Mouse (Mus musculus) retina, postnatal 1 day (tissue): ENCODE data around the gene Slc39a1.
A peak's percentile ranks its signal among the peaks of the same experiment; 100 is the strongest.
"Not testable (repeated sequence)": the region's sequence is repeated elsewhere in the genome, so short reads cannot be mapped to it uniquely, and the experiment has no call there.

Experiments used
- DNase-seq: peaks from one replicate; pipeline ENCODE4 v3.0.0-alpha.2; 2012

The Slc39a1 gene

DNA sequence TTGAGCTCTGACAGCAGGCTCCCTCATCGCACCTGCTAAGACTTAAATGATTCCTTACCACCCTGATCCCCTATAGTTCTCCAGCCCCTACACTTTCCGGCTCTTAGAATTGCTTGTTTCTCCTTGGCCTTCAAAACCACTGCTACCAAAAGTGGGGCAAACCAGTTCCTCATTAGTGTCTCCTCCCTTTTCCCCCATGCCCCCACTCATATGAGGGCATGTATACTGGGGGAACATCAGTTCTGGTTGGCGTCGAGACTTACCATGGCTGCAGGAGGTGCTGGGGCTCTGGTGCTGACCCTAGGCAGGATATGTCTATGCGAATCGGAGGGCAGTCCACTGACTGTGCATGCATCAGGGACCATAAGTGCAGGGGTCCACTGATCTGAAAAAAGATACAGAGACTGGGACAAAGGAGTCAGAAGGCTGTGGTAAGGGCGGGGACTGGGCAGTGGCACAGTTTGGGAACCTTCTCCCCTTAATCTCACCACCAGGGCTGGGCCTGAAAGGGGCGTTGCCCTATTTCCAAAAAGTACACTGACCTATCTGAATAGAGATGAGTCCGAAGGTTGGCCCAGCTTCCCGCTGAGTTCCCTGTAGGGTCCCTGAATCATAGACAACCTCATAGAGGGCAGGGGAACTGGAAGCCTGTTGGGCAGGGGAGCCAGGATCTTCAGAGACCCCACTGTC is 6.2 kb upstream of the Slc39a1 start:
- DNase-seq, result no peak

DNA sequence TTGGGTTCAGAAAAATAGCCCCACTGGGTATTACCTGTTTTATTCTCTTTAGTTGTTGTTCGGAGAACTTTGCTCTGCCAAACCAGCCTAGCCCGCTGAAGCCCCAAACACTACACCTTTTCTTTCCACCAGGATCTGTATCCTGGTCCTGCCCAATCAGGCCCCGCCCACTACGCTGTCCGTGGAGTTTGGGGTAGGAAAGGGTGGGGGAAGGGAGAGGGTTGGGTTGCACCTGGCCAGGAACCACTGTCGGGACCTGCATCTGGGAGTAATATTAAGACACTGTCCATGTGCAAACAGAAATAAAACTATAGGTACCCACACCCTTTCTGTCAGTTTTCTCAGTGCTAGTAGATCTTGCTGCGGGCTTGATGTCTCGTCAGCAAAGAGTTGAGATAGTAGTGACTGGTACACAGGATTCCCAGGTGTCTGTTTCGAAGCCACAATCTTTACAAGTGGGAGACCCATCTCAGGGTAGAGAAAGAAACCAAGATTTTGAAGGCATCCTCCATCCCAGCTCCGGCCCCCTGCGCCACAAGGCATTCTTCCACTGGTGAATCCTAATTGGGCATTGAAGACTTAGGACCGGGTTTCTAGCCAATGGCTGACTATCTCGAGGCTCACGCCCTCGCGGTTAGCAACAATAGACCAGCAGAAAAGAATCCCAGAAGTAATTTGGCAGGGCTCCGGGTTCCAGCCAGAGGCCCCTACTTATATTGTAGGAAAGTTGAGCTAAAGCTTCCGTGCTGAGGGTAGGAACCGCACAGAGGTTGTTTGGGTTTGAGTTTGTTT is 4.8 kb upstream of the Slc39a1 start, which contains the start of gene Creb3l4:
Creb3l4 (minus strand) TSS at position 529 of the 792 bp plus-strand sequence.
- peak; percentile 87 for DNase-seq

DNA sequence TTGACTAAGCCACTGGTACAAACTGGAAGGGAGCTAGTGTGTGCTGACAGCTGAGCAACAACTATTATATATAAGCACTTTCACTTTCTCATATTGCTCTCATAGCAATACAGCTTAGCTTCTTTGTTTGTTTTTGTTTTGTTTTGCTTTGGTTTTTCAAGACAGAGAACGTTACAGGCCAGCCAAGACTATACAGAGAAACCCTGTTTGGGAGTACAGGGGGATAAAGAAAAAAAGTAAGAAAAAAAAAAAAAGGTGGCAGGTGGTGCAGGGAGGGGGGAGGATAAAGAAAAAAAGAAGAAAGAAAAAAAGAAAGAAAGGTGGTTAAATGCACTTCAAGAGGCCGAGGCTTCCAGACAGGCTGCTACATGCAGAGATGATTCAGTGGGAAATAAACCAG is 2.6 kb upstream of the Slc39a1 start:
- DNase-seq, result no peak

DNA sequence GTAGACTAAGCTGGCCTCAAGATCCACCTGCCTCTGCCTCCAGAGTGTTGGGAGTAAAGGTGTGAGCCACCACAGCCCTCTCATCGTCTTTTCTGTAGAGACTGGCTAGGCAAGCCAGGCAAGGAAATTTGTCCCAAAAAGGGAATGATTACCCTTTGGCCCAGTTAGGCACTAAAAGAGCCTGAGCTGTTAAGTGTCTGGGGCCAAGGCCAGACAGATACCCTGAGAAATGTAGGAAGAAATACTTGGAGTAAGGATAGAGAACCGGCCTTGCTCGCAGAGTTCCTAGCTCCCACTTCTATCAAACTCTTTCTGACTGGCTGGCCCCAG is 377 bp upstream of the Slc39a1 start:
- no peak for DNase-seq

DNA sequence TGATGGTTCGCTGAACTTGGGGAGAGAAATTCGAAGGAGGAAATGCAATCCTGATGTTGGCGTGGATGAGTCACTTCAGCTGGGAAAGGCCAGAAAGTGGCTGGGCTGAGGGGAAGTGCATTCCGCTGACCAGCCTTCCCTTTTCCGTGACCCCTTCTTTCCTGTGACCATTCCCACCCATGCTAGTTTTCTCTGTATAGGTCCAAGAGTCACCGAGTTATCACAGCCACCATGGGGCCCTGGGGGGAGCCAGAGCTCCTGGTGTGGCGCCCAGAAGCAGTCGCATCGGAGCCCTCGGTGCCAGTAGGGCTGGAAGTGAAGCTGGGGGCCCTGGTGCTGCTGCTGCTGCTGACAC is 751 bp downstream of the Slc39a1 start:
- DNase-seq, result no peak

- no peak for DNase-seq
Observed at GRCm38 (mm10) chr3:90250791-90251190, 2.8 kb downstream of the Slc39a1 start.

GRCm38 (mm10) chr3:90251731-90252226 is 3.8 kb downstream of the Slc39a1 start:
- not testable (repeated sequence) for DNase-seq

- not testable (repeated sequence) for DNase-seq
Observed at GRCm38 (mm10) chr3:90252659-90253058, 4.7 kb downstream of the Slc39a1 start.

GRCm38 (mm10) chr3:90253174-90253573 is 5.2 kb downstream of the Slc39a1 start:
- not testable (repeated sequence) for DNase-seq

DNA sequence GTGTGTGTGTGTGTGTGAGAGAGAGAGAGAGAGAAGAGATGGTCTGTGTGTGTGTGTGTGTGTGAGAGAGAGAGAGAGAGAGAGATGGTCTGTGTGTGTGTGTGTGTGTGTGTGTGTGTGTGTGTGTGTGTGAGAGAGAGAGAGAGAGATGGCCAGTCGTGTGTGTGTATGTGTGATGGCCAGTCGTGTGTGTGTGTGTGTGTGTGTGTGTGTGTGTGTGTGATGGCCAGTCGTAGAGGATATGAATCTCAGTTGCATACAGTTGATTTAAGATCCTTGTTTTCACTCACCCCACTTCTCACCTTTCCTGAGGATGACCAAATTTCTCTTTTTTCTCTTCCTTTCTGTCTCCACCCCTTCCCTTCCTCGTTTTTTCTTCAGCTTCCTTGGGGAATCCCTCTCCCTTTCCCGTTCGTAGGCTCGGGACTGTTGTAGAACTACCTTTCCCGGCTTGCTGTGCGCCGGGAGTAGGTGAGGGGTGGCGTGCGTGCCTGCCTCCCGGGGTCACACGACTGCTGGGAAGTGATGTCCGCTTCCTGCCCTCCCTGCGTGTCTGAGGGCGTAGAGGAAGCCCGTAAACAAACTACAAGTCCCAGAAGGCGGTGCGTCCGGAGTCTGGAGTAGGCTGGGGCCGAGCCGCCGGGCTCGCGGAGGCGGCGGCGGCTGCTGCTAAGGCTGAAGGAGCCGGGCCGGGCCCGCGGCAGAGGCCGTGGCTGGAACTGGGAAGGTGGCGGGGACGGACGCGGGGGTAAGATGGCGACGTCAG is 5.9 kb downstream of the Slc39a1 start, which contains the start of gene Crtc2:
Crtc2 (plus strand) TSS at position 511 of the 766 bp plus-strand sequence.
- DNase-seq, result peak; percentile 99

- no peak for DNase-seq
Observed at GRCm38 (mm10) chr3:90254419-90255193, 6.6 kb downstream of the Slc39a1 start.

DNA sequence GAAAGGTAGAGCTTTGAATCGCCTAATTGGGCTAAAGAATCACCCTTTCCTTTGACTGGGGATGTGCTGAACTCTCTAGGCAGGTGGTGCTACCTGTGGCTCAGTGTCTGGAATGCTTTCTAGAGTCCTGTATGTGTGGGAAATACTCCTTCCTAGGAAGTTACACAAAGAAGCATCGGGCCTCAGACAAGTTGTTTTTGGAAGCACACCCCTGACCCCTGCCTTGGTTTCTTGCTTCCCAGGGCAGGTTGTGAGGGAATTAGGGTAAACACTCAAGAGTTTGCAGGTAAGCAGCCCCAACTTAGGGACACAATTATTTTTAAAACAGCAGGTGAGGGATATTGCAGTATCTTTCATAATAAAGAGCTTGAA is 7.2 kb downstream of the Slc39a1 start:
- no peak for DNase-seq

DNA sequence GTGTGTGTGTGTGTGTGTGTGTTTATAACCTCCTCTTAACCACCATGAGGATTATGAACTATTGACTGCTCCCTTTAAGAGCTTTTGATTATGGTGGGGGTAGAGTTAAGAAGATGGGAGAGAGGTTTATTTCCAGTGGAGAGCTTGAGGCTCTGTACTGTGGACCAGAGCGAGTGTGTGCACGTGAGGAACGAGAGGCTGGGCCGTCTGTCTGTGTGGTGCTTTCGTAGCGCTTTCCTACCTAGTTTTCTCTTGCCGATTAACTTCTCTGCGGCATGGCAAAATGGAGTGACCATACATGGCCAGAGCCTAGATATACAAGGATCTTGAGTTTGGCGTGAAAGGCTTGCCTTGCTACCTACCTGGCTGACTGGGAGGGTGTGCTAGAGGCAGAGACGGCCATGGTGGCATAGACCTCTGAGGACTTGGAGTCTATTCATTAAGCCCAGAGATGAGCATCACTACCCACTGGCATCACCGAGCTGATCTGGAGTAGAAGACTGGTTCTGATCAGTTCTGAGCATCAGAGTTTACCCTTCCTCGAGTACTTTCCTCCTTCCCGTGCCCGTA is 7.9 kb downstream of the Slc39a1 start:
- DNase-seq, result no peak

- no peak for DNase-seq
Observed at GRCm38 (mm10) chr3:90256731-90257530, 9.0 kb downstream of the Slc39a1 start.

- no peak for DNase-seq
Observed at GRCm38 (mm10) chr3:90258521-90258920, 10.5 kb downstream of the Slc39a1 start.

GRCm38 (mm10) chr3:90263121-90263771 is 15.3 kb downstream of the Slc39a1 start:
- no peak for DNase-seq

DNA sequence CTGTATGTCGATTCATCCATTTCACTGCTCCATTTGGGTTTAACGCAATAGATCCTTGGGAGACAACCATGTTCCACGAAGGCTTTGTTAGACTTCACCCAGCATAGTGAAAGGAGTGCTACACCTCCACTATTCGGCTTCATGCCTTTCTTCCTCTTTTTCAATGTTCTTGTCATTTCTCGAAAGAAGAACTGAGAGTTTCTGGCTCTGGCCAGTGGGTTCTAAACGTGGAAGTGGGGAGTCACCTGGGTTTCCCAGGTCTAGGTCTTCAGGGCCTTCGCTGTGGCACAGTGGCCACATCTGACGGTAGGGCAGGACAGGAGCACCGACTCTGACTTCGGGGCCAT is 16.7 kb downstream of the Slc39a1 start:
- no peak for DNase-seq

GRCm38 (mm10) chr3:90265034-90265931 is 17.3 kb downstream of the Slc39a1 start, which contains the start of gene Dennd4b:
Gene Dennd4b (plus strand): TSS chr3:90265185.
- DNase-seq, result peak; percentile 91

- no peak for DNase-seq
Observed at GRCm38 (mm10) chr3:90265932-90266741, 18.2 kb downstream of the Slc39a1 start.
